Mouse (Mus musculus) midbrain, embryonic 12.5 days (tissue): ENCODE data around the gene Uck2. TPM values are rescaled to one million over a fixed set of nuclear protein-coding genes. Genes with fewer than 3 reads are reported as not detected.

Experiments
- ATAC-seq: fragments of 200-750 bp; cut with Nextera tagmentation; 2 replicates; pipeline ENCODE4 v1.8.0; 2017; ENCODE audit warnings: low read depth, moderate TSS enrichment, moderate library complexity; ENCODE audit not compliant: low FRiP score
- H3K27ac ChIP-seq: fragments of 300-500 bp; sonication (generic); replicated peaks from 2 replicates; pipeline ENCODE4 v1.5.1; 2016; ENCODE audit warnings: mild to moderate bottlenecking
- H3K27me3 ChIP-seq: fragments of 300-500 bp; sonication (generic); 2 replicates; pipeline ENCODE4 v1.6.1; 2016; ENCODE audit warnings: mild to moderate bottlenecking
- H3K36me3 ChIP-seq: fragments of 300-500 bp; sonication (generic); 2 replicates; pipeline ENCODE4 v1.6.1; 2016
- H3K4me1 ChIP-seq: fragments of 300-500 bp; sonication (generic); 2 replicates; pipeline ENCODE4 v1.6.1; 2016
- H3K4me2 ChIP-seq: fragments of 300-500 bp; sonication (generic); replicated peaks from 2 replicates; pipeline ENCODE4 v1.6.1; 2016; ENCODE audit warnings: mild to moderate bottlenecking, moderate library complexity
- H3K4me3 ChIP-seq: fragments of 300-500 bp; sonication (generic); 2 replicates; pipeline ENCODE4 v1.5.1; 2016; ENCODE audit warnings: mild to moderate bottlenecking
- H3K9ac ChIP-seq: fragments of 300-500 bp; sonication (generic); replicated peaks from 2 replicates; pipeline ENCODE4 v1.6.1; 2016; ENCODE audit warnings: mild to moderate bottlenecking, moderate library complexity
- H3K9me3 ChIP-seq: fragments of 300-500 bp; sonication (generic); 2 replicates; pipeline ENCODE4 v1.6.1; 2016; ENCODE audit warnings: mild to moderate bottlenecking
- WGBS: fragments of 180-500 bp; shearing (Covaris S2); methylation state at CpG from one replicate; pipeline ENCODE4 v1.1.7; 2016; 5-methylcytosine and 5-hydroxymethylcytosine counted together
- polyA plus RNA-seq: library from polyadenylated mRNA; unstranded; fragments of >200 nt; fragmentation: Nextera tagmentation; extraction: Ambion mirVana; gene quantifications from 2 replicates; pipeline ENCODE4 v1.2.1, GENCODE M21; 2016

The Uck2 gene
- 107 and 110 TPM in 2 replicates for polyA plus RNA-seq

DNA sequence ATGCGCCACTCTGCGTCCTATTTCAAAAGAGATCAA is at the start of gene Uck2:
TSS of gene Uck2 (minus strand) at position 1 of the 36 bp plus-strand sequence.
- H3K4me1 ChIP-seq: peaks cover 33% of the 10 kb centered on the region
- 0% methylated on average over 2 of the region's 2 CpGs for WGBS

GRCm38 (mm10) chr1:167331106-167331505 is 46.0 kb upstream of the Uck2 start:
- no peak overlapping the region for H3K9ac ChIP-seq
- no peaks in the 10 kb centered on the region for H3K4me1 ChIP-seq
- WGBS: 94% methylated on average over 8 of the region's 8 CpGs
- peaks cover 59% of the 10 kb centered on the region for H3K36me3 ChIP-seq
- no peaks in the 10 kb centered on the region for H3K9me3 ChIP-seq
- no peak overlapping the region for H3K4me2 ChIP-seq
- H3K27me3 ChIP-seq: no peaks in the 10 kb centered on the region
- H3K27ac ChIP-seq: no peak overlapping the region
- no peak for ATAC-seq
- no peak overlapping the region for H3K4me3 ChIP-seq

More for the DNA sequence above, at the start of gene Uck2:
- Histone ChIP-seq H3K9ac (peak within 1 kb of the TSS; percentile 95), H3K36me3 (no peaks in the 10 kb centered on the region), H3K9me3 (no peaks in the 10 kb centered on the region), H3K27me3 (peaks cover 16% of the 10 kb centered on the region), H3K4me3 (peak within 1 kb of the TSS; percentile 67), H3K27ac (peak within 1 kb of the TSS; percentile 96), H3K4me2 (peak within 1 kb of the TSS; percentile 71)
- ATAC-seq: no peak

DNA sequence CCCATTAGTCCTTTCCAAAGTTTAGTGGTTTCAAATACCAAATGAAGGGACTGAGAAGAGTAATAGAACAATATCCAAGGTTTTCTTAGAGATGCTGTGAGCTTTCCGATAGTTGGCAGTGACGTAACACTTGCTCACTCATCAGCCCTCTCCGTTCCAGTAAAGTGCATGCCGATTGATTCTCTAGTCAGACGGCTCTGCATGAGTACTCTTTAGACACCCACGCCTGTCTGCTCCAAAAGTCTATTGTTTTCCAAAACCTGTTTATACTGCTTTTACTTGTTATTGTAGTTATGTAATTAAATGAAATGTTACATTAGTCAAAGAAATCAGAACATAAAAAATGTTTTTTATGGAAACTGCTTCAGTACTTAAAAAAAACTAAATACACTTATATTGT is 43.7 kb upstream of the Uck2 start:
- Histone ChIP-seq H3K36me3 (peaks cover 71% of the 10 kb centered on the region), H3K4me1 (no peaks in the 10 kb centered on the region), H3K9me3 (no peaks in the 10 kb centered on the region), H3K9ac (no peak overlapping the region), H3K4me2 (no peak overlapping the region), H3K27ac (no peak overlapping the region), H3K27me3 (no peaks in the 10 kb centered on the region), H3K4me3 (no peak overlapping the region)
- no peak for ATAC-seq
- WGBS: 88% methylated on average over 6 of the region's 6 CpGs

DNA sequence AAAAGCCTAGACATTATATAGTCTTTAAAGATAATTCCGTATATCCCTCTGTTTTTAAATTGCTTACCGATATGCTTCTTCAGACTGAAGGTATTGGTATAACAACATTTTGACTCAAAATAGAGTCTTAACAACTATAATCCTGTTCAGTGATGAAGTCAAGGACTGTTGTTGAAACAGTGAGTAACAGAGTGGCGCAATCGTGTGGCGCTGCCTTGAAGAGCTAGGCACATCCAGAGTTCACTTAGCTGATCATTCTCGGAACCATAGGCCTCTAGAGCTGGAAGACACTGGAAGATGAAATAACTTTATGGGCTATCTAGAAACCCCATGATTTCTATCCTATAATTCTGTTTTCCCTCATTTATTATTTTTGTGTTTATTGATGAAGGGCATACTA is 36.6 kb upstream of the Uck2 start:
- Histone ChIP-seq H3K4me2 (no peak overlapping the region), H3K4me3 (no peak overlapping the region), H3K9me3 (no peaks in the 10 kb centered on the region), H3K4me1 (no peaks in the 10 kb centered on the region), H3K27me3 (no peaks in the 10 kb centered on the region), H3K27ac (no peak overlapping the region), H3K36me3 (peaks cover 79% of the 10 kb centered on the region), H3K9ac (no peak overlapping the region)
- WGBS: 98% methylated on average over 6 of the region's 6 CpGs
- no peak for ATAC-seq

DNA sequence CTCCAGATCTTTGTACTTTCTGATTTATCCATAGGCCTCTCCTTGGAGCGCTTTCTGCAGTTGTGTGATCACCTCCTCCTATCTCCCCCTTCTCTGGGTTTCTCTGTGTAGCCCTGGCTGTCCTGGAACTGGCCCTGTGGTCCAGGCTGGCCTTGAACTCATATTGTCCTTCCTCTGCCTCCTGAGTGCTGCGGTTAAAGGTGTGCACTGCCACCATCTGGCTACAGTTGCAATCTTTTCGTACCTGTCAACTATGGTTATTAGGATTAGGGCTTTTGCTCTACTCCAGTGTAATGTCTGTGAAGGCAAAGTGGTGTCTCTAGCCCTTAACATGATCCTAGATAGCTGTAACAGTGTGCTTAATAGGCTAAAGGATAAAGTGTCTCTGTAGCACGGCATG is 28.1 kb upstream of the Uck2 start:
- H3K36me3 ChIP-seq: peaks cover 34% of the 10 kb centered on the region
- no peak for ATAC-seq
- no peak overlapping the region for H3K4me2 ChIP-seq
- no peaks in the 10 kb centered on the region for H3K27me3 ChIP-seq
- H3K27ac ChIP-seq: no peak overlapping the region
- H3K4me3 ChIP-seq: no peak overlapping the region
- H3K9ac ChIP-seq: no peak overlapping the region
- WGBS: 84% methylated on average over 4 of the region's 4 CpGs
- H3K4me1 ChIP-seq: peaks cover 8% of the 10 kb centered on the region
- no peaks in the 10 kb centered on the region for H3K9me3 ChIP-seq

GRCm38 (mm10) chr1:167312367-167312766 is 27.2 kb upstream of the Uck2 start:
- Histone ChIP-seq H3K27ac (no peak overlapping the region), H3K9me3 (no peaks in the 10 kb centered on the region), H3K4me3 (no peak overlapping the region), H3K27me3 (no peaks in the 10 kb centered on the region), H3K4me1 (peaks cover 8% of the 10 kb centered on the region), H3K4me2 (no peak overlapping the region), H3K9ac (no peak overlapping the region), H3K36me3 (peaks cover 27% of the 10 kb centered on the region)
- no peak for ATAC-seq

DNA sequence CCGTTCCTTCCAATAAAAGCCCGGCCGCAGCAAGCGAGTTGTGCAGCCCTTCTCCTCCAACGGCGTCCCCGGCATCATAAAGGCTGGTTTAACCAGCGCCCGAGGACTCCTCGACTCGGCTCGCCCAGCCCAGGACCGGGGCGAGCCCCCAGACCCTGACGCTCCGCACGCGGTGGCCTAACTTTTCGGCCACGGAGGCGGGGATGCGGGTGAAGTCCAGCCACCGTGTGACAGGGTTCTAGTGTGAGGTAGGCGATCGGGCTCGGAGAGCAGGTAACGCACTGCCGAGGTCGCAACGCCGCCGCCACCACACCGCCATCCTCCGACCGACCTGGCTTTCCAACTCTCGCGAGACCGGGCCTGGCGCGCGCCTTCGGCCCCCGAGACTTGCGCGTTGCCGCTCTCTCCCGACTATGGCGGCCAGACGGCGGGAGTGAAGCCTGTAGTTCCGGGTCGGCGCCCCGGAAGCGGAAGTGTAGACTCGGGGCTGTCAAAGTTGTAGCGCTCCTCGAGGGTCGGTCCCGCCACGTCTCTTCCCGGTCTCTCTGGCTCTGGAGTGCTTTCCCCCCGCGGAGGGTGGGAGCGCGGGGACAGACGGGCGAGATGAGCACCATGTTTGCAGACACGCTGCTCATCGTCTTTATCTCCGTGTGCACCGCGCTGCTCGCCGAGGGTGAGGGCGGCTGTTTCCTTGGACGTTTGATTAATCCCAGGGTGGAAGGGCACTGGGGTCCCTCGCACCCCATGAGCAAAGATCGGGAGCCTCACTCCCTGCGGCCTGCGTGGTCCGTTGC is 23.3 kb upstream of the Uck2 start, which contains the start of gene Tmco1:
TSS of gene Tmco1 (plus strand) at position 118 of the 794 bp plus-strand sequence.
- Histone ChIP-seq H3K36me3 (peaks cover 7% of the 10 kb centered on the region; the same call in 1 of the 2 replicates), H3K4me3 (peak within 1 kb of the TSS; percentile 75), H3K4me1 (peaks cover 11% of the 10 kb centered on the region), H3K27ac (peak within 1 kb of the TSS; percentile 94), H3K27me3 (no peaks in the 10 kb centered on the region), H3K4me2 (peak within 1 kb of the TSS; percentile 82), H3K9ac (peak within 1 kb of the TSS; percentile 90), H3K9me3 (no peaks in the 10 kb centered on the region)
- under 1% methylated on average over 81 of the region's 82 CpGs for WGBS
- ATAC-seq: peak; percentile 98

GRCm38 (mm10) chr1:167307674-167308073 is 22.6 kb upstream of the Uck2 start:
- 70% methylated on average over 11 of the region's 11 CpGs for WGBS
- H3K9ac ChIP-seq: peak overlapping the region; percentile 90; the same call in 1 of the 2 replicates
- H3K36me3 ChIP-seq: peaks cover 7% of the 10 kb centered on the region; the same call in 1 of the 2 replicates
- H3K9me3 ChIP-seq: no peaks in the 10 kb centered on the region
- no peaks in the 10 kb centered on the region for H3K27me3 ChIP-seq
- peak overlapping the region; percentile 75 for H3K4me3 ChIP-seq
- peak overlapping the region; percentile 82 for H3K4me2 ChIP-seq
- ATAC-seq: no peak
- peaks cover 11% of the 10 kb centered on the region for H3K4me1 ChIP-seq
- H3K27ac ChIP-seq: 0 out of 2 replicates have a peak overlapping the region, but pooled peaks have one; percentile 94

DNA sequence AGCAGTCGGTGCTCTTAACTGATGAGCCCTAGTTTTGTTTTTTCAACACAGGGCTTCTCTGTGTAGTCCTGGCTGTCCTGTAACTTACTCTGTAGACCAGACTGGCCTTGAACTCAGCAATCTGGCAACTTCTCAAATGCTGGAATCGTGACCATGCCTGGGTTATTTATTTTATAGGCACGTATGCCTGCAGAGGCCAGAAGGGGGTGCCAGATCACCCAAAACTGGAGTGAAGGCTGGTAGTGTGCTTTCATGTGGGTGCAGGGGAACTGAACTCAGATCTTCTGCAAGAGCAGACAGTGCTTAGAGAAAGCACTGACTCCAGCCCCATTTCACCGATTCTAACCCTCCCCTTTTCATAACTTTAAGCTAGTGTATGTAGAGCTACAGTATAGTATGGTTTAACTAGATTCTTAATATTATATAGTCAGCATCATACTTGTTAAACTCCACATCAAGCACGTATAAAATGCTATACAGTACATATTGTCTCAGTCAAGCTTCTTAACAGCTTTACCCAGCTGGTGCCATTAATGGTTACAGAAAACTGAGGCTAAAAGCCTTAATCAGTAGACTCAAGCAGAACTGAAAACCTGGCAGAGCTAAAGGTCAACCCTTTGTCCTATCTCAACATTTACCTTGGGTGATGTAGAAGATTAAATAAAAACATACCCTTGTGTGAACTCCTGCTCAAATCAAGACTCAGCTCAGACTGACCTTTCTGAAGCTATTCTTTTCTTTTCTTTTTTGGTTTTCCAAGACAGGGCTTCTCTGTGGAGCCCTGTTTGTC is 21.5 kb upstream of the Uck2 start:
- H3K27ac ChIP-seq: no peak overlapping the region
- ATAC-seq: no peak
- no peak overlapping the region for H3K9ac ChIP-seq
- peaks cover 11% of the 10 kb centered on the region for H3K4me1 ChIP-seq
- H3K4me2 ChIP-seq: no peak overlapping the region
- H3K4me3 ChIP-seq: no peak overlapping the region
- no peaks in the 10 kb centered on the region for H3K9me3 ChIP-seq
- 76% methylated on average over 5 of the region's 5 CpGs for WGBS
- no peaks in the 10 kb centered on the region for H3K36me3 ChIP-seq
- no peaks in the 10 kb centered on the region for H3K27me3 ChIP-seq

DNA sequence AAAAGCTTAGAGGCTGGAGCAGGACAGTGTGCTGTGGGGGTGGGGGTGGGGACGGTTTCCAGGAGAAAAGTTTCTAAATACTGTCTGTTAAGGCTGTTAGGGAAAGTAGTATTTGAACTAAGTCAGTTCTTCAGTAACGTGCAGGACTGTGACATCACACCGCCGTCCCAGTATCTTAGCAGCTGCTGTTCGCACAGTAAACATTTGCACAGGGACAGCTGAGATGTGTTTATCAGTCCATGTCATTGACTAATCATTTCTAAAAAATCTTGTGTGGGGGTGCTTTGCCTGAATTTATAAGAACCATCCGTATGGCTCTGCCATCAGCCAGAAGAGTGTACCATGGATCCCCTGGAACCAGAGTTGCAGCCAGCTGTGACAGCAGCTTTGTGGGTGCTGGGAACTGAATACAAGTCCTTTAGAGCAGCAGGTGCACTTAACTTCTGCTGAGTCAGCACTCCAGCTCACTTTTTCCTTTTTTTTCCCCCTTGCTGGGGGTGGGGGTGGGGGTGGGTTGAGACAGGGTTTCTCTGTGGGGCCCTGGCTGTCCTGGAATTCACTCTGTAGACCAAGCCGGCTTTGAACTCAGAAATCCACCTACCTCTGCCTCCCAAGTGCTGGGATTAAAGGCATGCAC is 20.5 kb upstream of the Uck2 start:
- Histone ChIP-seq H3K36me3 (no peaks in the 10 kb centered on the region), H3K4me1 (peaks cover 11% of the 10 kb centered on the region), H3K27me3 (no peaks in the 10 kb centered on the region), H3K4me3 (no peak overlapping the region), H3K4me2 (no peak overlapping the region), H3K27ac (no peak overlapping the region), H3K9me3 (no peaks in the 10 kb centered on the region), H3K9ac (no peak overlapping the region)
- WGBS: 69% methylated on average over 7 of the region's 7 CpGs
- ATAC-seq: no peak

DNA sequence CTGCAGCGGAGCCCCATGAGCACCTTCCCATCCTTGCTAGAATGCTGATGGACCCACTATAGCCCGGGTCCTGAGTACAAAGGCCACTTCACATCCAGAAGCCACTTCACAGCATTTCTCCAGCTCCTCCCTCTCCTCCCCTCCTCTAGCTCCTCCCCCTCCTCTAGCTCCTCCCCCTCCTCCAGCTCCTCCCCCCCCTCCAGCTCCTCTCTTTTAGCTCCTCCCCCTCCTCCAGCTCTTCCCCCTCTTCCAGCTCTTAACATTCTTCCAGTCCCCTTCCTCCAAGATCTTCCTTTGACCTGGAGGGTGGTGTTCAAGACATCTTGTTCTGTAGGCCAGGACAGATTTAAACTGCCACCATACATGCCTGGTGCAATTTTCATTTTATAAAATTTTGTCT is 15.0 kb upstream of the Uck2 start:
- Histone ChIP-seq H3K36me3 (no peaks in the 10 kb centered on the region), H3K4me3 (no peak overlapping the region), H3K27ac (no peak overlapping the region), H3K4me1 (0 out of 2 replicates have a peak, but pooled peaks cover under 1% of the 10 kb centered on the region), H3K27me3 (no peaks in the 10 kb centered on the region), H3K4me2 (no peak overlapping the region), H3K9ac (no peak overlapping the region), H3K9me3 (no peaks in the 10 kb centered on the region)
- WGBS: 82% methylated on average over 2 of the region's 2 CpGs
- ATAC-seq: no peak

DNA sequence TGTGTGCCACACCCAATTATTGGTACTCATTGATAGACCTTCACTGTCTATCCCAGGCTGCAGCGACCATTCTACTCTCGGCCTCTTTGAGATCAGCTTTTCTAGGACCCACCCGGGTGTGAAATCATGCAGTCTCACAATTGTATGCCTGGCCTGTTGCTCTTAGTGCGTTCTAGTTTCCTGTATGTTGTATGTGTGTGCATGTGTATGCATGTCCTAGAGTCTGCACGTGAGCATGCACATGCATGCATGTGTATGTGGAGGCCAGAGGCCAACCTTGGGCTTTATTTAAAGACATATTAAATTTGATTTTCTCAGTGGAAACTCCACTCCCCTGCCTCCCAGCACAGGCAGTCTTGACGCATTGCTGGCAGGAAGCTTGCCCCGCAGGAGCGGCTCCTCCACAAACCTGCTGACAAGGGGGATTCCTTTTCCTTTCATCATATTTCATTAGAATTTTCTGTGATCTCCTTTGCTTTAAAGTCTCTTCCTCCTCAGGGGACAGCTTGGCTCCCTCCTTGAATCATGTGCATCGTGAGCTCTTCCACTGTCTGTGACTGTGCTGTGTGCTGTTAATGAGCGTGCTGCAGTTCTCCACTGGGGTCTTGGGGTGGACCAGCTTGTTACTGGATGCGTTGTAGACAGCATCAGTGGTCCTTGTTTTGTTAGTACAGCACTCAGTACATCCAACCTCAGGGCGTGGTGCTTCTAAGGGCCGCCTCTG is 10.7 kb upstream of the Uck2 start:
- H3K9me3 ChIP-seq: no peaks in the 10 kb centered on the region
- 63% methylated on average over 13 of the region's 13 CpGs for WGBS
- no peaks in the 10 kb centered on the region for H3K4me1 ChIP-seq
- H3K4me3 ChIP-seq: no peak overlapping the region
- no peaks in the 10 kb centered on the region for H3K36me3 ChIP-seq
- peak; percentile 70 for ATAC-seq
- no peak overlapping the region; the same call in 1 of the 2 replicates for H3K27ac ChIP-seq
- H3K27me3 ChIP-seq: no peaks in the 10 kb centered on the region
- no peak overlapping the region for H3K4me2 ChIP-seq
- H3K9ac ChIP-seq: no peak overlapping the region
